Mouse (Mus musculus) layer of hippocampus, postnatal 36 days (tissue): ENCODE measurements around the gene Galp. TPM values are rescaled to one million over a fixed set of nuclear protein-coding genes. Genes with fewer than 3 reads are reported as not detected.
"Not testable (repeated sequence)": the region's sequence is repeated elsewhere in the genome, so short reads cannot be mapped to it uniquely, and the experiment has no call there.

ENCODE experiments used
- DNase-seq, 2 experiments: peaks; one replicate each; pipeline ENCODE4 v3.0.0; 2022
- total RNA-seq, 2 experiments: library from RNA; stranded (reverse); gene quantifications; 2 replicates each; pipeline ENCODE4 v1.2.3; 2021

The Galp gene
- total RNA-seq, 2 experiments from 2014 or later, result not detected

DNA sequence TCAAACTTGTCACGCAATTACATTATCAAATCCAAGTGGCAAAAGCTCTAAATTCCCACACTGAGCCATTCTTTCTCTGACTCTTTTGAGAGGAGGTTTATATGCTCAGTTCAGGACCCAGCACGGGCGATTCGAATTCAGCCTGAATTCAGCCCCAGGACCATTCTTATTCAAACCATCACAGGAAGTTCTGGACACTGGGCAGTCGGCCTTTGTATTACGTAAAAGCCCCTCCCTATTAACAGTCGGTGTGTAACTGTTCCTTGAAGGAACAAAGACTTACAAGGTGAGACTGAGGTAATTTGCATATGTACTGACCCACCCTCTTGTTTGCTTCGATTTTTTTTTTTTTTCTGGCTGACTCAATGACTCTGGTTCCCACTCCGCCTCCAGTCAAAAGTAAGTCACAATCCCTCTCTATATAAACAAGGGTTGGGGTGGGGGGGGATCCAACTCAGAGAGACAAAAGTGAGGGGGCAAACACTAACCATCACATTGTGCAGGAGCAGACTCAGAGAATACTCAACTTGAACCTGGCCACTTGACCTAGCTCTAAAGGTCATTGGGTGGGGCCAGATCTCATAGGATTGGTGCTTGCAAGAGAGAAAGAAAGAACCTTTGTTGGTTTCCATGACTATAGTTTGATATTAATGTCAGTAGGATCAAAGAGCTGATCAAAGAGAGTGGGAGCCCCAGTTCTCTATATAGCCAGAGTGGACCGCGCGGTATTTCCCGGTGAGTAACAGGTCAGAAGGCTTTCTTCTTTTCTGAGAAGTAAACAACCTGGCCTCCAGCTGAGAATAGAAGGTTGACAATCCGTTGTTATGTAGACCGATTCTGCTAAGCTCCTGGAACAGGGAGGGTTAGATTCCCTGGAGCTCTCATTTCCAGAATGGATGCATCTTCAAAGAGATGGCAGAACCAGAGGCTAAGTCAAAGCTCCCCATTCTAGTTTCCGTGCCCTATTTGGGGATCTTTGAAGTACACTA is 61.6 kb downstream of the Galp start:
- DNase-seq, result no peak

DNA sequence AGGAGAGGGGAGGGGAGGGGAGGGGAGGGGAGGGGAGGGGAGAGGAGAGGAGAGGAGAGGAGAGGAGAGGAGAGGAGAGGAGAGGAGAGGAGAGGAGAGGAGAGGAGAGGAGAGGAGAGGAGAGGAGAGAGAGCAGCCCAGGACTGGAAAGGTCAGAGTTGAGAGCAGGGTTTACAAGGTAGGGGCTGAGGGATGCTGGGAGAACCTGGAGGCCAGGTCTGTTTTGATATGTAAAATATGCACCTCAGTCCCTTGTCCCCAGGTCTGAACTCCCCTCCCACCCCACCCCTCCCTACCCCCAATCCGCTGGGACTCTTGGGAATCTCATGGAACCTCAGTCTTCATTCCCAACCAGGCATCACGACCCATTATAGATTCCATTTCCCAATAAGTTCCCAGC is 63.1 kb downstream of the Galp start:
- DNase-seq, result not testable (repeated sequence)

DNA sequence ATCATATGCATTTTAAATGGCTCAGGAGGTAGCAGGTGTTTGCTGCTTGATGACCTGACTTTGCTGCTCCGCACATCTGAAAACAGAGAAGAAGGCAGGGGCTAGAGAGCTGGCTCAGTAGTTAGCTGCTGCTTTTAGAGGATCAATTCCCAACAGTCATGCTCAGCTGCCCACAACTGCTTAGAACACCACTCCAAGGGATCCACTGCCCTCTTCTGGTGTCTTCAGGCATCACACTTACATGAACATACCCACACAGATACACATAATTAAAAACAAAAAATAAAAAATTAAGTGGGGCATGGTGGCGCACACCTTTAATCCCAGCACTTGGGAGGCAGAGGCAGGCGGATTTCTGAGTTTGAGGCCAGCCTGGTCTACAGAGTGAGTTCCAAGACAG is 65.2 kb downstream of the Galp start:
- DNase-seq, result no peak

DNA sequence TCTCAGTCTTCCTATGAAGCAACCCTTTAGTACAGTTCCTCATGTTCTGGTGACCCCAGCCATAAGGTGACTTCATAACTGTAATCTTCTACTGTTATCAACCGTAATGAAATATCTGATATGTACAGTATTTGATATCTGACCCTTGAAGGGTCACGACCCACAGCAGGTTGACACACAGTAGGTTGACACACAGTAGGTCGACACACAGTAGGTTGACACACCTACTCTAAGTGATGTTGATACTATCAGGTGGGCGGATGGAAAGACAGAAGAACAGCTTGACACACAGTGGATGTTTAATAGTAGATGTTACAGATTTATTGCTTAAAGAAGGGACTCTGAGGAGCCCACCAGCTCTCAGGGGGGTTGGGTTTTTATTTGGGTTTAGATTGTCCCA is 66.1 kb downstream of the Galp start:
- DNase-seq, result no peak

DNA sequence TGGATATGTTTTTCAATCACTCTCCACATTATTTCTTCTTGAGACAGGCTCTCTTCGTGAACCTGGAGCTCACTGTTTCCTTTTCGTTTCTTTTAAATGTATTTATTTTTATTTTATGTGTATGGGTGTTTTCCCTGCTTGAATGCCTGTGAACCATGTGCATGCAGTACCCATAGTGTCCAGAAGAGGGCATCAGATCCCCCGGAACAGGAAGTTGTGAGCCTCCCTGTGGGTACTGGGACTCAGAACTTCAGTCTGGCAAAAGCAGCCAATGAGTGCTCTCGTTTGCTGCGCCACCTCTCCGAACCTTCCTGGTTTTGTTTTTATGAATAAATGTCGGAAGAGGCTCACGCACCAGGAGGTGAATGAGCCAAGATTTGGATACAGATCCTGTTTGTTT is 68.8 kb downstream of the Galp start:
- DNase-seq, result no peak

Other genes starting within 250 kb of the Galp start
- not detected for gene Vmn1r65, start 186.1 kb upstream of the Galp start, total RNA-seq
- gene Nlrp4c, start 151.9 kb upstream of the Galp start, total RNA-seq, result not detected
- gene Zfp787, start 41.1 kb upstream of the Galp start, total RNA-seq, result 10 to 100 TPM; 23.5 to 26.5 TPM
- gene Zfp444, start 24.9 kb upstream of the Galp start, total RNA-seq, result 10 to 100 TPM; 52.7 to 60.6 TPM
- not detected for gene Zscan5b, start 25.2 kb downstream of the Galp start, total RNA-seq
- gene Epp13, start 55.6 kb downstream of the Galp start, total RNA-seq, result not detected
- 10 to 100 TPM; 17.6 to 19.0 TPM for gene Zfp667, start 89.5 kb downstream of the Galp start, total RNA-seq
- 10 to 100 TPM; 10.4 to 13.1 TPM for gene Zfp583, start 134.2 kb downstream of the Galp start, total RNA-seq
- 1 to 10 TPM; 6.0 to 8.0 TPM for gene Gm3854, start 146.7 kb downstream of the Galp start, total RNA-seq
- gene Zfp78, start 166.2 kb downstream of the Galp start, total RNA-seq, result 1 to 10 TPM; 5.3 to 5.8 TPM
- 10 to 100 TPM in 1 of 2 experiments, 1 to 10 TPM in 1; 6.0 to 12.0 TPM for gene Zfp28, start 186.2 kb downstream of the Galp start, total RNA-seq
- 10 to 100 TPM; 21.3 to 24.2 TPM for gene Smim17, start 201.6 kb downstream of the Galp start, total RNA-seq
- under 1 TPM; 0.45 to 0.68 TPM for gene Gm20715, start 213.2 kb downstream of the Galp start, total RNA-seq
- gene Olfr1344, start 241.6 kb downstream of the Galp start, total RNA-seq, result 1 to 10 TPM in 1 of 2 experiments, under 1 TPM in 1; 0.99 to 2.4 TPM